Mouse (Mus musculus) bone marrow macrophage, adult 2 months (primary cell): ENCODE measurements around the gene Crtac1. TPM values are rescaled to one million over a fixed set of nuclear protein-coding genes. Genes with fewer than 3 reads are reported as not detected.

Experiments used
- H3K27ac ChIP-seq: 2 replicates; pipeline ENCODE4 v1.5.1; 2012; ENCODE audit warnings: low read depth, low read length; ENCODE audit not compliant: insufficient read depth
- H3K4me1 ChIP-seq: 2 replicates; pipeline ENCODE4 v1.6.1; 2012; ENCODE audit warnings: low read length; ENCODE audit not compliant: control insufficient read depth, insufficient read depth
- H3K4me3 ChIP-seq: 2 replicates; pipeline ENCODE4 v1.5.1; 2012; ENCODE audit warnings: mild to moderate bottlenecking, low read length, moderate library complexity; ENCODE audit not compliant: insufficient read depth
- CTCF ChIP-seq: IDR thresholded peaks from 2 replicates; pipeline ENCODE4 v1.5.1; 2012; ENCODE audit warnings: low read depth, mild to moderate bottlenecking, low read length, moderate library complexity
- POLR2A ChIP-seq: IDR thresholded peaks from 2 replicates; pipeline ENCODE4 v1.6.1; 2012; ENCODE audit warnings: mild to moderate bottlenecking, low read depth, low read length, borderline replicate concordance
- polyA plus RNA-seq: library from polyadenylated mRNA; stranded (reverse); fragments of >200 nt; gene quantifications from 2 replicates; pipeline ENCODE4 v1.2.4, GENCODE M21; 2012; ENCODE audit not compliant: missing spikeins, insufficient read depth, insufficient read length

Gene Crtac1
- polyA plus RNA-seq, 1 experiment = not detected

DNA sequence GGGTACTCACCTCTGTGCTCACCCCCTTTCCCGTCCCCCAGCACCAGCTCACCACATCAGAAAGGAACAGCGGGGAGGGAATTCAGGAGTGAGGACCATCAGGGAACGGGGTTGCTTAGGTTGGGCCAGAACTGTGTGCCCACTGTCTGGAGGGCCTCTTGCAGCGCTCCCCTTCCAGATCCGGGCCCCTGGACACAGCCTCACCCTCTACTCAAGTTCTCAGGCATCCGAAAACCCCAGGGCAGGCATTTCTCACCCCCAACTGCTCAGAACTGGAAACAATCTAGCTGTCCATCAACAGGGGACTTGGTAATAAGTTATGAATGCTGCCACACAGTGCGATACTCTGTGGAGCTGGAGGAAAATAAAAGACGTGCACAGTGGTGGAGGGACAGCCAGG lies 139.5 kb downstream of the Crtac1 start:
- Histone ChIP-seq H3K27ac (no peak overlapping the region), H3K4me1 (no peaks in the 10 kb centered on the region), H3K4me3 (no peak overlapping the region)
- TF ChIP-seq POLR2A (no peak), CTCF (no peak)

DNA sequence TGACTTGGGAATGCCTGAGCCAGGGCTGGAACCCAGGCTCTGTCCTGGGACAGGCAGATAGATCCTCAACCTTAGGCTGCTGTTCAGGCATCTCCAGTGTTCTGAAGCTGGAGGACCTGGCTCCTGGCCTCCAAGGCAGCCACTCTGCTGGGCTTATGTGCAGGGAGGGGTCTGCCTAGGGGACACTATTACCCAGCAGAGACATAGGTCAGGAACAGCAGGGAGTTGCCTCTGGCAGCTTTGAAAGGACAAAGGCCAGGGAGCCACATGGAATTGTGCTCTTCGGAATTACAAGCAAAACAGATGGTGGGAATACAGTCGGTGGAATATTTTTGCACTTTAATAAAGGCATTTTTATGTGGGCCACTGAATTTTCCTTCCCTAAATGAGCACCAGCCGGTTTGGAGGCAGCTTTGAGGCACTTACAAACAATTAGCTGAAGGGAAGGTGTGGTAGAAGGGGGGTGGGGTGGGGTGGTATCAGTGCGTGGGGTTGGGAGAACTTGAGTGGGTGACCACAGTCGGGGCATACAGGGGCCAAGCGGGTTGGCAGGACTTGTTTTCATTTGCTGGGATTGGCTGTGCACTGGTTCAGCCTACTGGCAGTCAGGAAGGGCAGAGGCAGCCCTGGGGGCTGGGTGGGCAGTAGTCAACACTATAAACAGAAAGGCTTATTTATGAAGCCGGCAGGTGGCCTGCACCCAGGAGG lies 140.5 kb downstream of the Crtac1 start:
- Histone ChIP-seq H3K27ac (no peak overlapping the region), H3K4me1 (no peaks in the 10 kb centered on the region), H3K4me3 (no peak overlapping the region)
- no peak for TF ChIP-seq POLR2A
- no peak for TF ChIP-seq CTCF

DNA sequence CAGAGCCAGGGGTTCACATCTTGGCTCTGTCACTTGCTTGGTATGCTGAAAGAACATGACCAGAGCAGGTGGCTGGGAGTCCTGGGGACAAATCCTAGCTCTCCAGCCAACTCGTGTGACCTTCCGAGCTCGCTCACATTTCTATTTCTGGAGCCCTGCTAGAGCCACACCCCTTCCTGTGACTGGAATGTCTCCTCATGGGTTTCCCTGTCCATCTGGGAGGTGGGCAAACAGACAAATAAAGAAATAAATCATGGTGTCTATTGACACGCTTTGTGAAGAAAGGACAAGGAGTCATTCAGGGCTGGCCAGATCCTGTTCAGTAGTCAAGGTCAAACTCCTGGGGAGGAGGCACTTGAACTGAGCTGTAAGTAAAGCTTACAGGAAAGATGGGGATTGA lies 143.2 kb downstream of the Crtac1 start:
- Histone ChIP-seq H3K27ac (no peak overlapping the region), H3K4me1 (no peaks in the 10 kb centered on the region), H3K4me3 (no peak overlapping the region)
- TF ChIP-seq POLR2A (no peak), CTCF (no peak)

DNA sequence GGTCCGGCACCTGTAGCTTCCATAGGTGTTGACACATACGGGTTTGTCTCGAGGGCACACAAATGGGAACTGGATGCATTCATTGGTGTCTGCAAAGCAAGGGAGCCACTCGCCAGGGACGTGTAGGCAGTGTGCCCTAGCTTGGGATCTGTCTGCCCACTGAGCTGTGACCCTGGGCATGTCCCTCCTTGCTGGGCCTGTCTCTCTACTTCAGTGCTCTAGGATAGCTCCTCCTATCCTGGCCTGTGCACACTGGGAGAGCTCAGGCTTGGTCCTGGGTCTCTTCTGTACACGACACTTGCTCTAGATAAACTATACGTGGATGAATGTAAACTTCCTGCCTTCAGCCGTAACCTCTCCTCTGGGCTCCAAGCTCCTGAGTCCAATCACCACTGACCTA lies 147.4 kb downstream of the Crtac1 start:
- Histone ChIP-seq H3K4me3 (no peak overlapping the region), H3K4me1 (no peaks in the 10 kb centered on the region), H3K27ac (no peak overlapping the region)
- TF ChIP-seq POLR2A (no peak), CTCF (no peak)

DNA sequence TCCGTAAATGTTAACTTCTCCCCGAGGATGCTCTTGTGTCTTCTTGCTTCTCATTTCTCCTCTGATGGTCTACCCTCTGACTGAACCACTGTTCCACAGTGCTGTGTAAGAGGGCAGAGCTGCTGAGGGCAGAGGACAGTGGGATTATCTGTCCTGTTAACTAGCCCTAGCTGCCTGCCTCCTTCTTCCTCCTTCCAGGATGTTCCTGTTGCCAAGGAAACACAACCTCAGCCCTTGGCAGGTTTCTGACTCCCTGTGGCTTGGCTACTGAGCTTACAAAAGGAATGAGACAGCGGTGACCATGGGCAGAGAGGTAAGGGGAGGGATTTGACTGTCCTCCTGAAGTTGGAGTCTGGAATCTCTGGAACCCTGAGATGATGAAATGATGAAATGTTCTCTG lies 152.0 kb downstream of the Crtac1 start:
- TF ChIP-seq POLR2A = no peak
- no peak for TF ChIP-seq CTCF
- H3K4me1 ChIP-seq = no peaks in the 10 kb centered on the region
- H3K4me3 ChIP-seq = no peak overlapping the region
- H3K27ac ChIP-seq = no peak overlapping the region

DNA sequence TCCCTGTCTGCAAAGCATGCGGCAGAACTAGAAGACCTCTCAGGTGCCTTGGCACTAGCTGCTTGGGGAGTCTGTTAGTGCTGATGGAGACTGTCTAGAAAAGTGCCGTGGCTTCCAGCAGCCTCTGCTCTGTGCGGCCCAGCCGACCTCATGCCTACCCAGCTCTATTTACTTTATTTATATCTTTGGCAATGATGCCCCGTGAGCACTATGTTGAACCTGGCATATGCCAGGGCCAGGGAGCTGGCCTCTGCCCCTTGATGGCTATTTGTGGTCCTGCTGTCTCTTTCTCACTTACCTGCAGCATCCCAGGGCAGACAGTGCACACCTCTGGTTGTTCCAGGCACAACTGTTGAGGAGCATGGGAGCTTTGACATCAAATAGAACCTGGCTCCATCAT lies 153.1 kb downstream of the Crtac1 start:
- no peaks in the 10 kb centered on the region for H3K4me1 ChIP-seq
- no peak overlapping the region for H3K27ac ChIP-seq
- no peak overlapping the region for H3K4me3 ChIP-seq
- TF ChIP-seq POLR2A (no peak), CTCF (no peak)

DNA sequence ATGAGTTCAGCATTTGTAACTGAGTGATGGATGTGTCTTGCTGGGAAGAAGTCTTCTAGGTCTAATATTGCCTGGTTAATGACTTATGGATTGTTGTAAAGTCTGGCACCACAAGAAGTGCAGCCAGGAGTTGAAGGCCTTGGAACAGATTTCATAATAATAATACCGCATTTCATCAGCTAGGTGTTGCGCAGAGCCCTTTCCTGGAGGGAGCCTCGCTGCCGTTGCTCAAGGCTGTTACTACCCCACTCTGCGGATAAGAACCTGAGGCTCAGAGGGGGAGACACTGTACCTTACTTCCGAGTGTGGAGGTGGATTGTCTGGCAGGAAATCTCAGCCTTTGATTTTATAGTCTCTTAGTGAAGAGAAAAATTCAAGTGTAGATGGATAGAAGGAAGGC lies 154.3 kb downstream of the Crtac1 start:
- Histone ChIP-seq H3K4me3 (no peak overlapping the region), H3K4me1 (no peaks in the 10 kb centered on the region), H3K27ac (no peak overlapping the region)
- TF ChIP-seq CTCF (no peak), POLR2A (no peak)

DNA sequence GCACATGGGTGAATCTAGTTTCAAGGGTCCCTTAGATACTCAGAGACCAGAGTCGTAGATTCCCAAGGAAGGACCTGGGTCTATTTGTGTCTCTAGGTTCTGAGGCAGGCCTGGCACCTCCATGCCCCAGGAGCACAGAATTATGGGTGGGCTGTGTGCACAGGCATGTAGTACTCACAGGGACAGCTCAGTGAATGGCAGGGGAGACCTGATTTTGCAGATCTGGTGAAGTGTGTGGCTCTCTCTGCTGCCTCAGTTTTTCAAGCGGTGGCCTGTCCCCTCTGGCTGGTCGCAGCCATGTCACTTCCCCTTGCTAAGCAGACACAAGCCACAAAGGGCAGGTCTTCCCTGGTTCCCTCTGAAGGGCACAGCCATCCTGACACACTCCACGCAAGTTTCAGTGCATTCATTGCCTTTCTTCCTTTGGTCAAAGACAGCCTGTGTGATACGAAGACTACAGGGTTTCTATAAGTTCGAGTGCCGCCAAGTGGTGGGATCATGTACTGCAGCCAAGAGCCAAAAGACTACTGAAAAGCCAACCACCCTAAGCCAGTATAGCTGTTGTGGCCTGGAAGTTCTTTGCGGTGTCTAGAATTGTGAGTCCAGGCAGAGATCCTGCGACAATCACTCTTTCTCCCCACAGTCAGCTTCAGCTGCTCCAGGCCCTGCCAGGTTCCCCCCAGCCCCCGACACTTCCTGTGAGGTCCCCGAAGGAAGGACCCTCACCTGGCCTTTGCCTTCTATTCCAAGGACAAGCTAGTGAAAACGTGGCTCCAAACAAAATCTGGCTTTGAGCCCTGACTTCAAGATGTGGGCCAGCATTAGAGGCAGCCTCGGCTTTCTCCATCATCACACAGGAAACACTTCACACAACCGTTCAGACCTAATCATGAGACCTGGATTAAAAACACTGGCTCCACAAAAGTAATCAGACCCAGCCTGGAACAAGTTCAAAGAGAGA lies 159.3 kb downstream of the Crtac1 start:
- H3K4me3 ChIP-seq = no peak overlapping the region
- H3K27ac ChIP-seq = no peak overlapping the region
- TF ChIP-seq POLR2A (no peak), CTCF (peak; percentile 35)
- H3K4me1 ChIP-seq = no peaks in the 10 kb centered on the region

DNA sequence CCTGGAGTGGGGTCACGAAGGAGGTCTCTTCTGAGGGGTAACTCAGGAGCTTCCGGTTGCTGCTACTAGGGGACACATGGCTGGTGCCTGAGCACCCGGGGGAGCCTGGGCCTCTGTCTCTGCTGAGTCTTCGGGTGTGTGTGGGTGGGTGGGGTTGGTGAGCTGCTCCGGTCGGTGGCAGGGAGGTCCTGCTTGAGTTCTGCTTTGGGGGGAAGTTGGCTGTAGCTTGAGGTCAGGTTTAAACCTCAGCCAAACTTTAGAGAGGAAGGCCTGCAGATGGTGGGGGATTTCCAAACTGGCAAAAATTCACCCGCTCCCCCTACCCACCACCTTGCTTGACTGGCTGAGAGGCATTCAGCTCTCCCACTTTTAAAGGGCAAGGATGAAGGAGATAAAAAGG lies 160.4 kb downstream of the Crtac1 start:
- no peak for TF ChIP-seq CTCF
- no peak for TF ChIP-seq POLR2A
- no peak overlapping the region for H3K27ac ChIP-seq
- H3K4me1 ChIP-seq = no peaks in the 10 kb centered on the region
- H3K4me3 ChIP-seq = no peak overlapping the region

DNA sequence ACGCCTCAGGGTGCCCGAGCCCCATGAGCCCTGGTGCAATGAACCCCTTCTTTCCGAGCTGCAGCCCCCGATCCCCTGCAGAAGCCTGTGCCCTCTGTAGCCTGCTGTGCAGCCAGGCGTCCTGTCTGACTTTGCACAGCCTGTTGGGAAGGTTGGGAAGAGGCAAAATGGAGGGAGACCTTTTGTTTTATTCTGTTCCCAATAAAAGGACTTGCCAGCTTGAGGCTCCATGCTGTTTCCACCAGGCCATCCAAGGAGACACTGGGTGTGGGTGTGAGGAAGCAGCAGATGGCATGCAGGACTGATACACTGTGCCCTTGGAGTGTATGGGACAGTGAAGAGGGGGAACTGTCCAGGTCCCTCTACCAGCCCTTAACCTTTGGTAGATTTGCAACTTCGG lies 161.5 kb downstream of the Crtac1 start:
- TF ChIP-seq CTCF = no peak
- no peak for TF ChIP-seq POLR2A
- no peaks in the 10 kb centered on the region for H3K4me1 ChIP-seq
- no peak overlapping the region for H3K27ac ChIP-seq
- H3K4me3 ChIP-seq = no peak overlapping the region

DNA sequence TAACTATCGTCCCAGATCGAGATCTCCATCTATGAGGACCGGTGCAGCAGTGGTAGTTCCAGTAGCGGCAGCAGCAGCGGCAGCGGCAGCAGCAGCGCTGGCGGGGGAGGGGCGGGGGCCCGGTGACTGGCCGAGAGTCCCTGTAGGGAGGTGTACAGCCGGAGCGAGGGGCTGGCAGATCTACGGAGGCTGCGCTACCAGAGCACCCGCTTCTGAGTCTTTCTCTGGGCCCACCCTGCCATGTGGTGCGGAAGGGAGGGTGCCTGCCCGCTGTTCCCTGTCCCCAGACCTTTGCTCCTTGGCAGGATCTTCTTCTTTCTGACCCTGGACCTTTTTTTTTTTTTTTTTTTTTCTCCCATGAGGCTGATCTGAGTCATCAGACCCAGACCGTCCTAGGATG lies 163.2 kb downstream of the Crtac1 start:
- TF ChIP-seq CTCF = no peak
- no peak for TF ChIP-seq POLR2A

More for the DNA sequence above, 163.2 kb downstream of the Crtac1 start:
- H3K27ac ChIP-seq = no peak overlapping the region
- H3K4me1 ChIP-seq = no peaks in the 10 kb centered on the region
- 0 out of 2 replicates have a peak overlapping the region, but pooled peaks have one; percentile 2 for H3K4me3 ChIP-seq
